Mouse (Mus musculus): ENCODE measurements at regions not wholly inside any gene's neighbourhood (a gene's known extent, or its start where the extent isn't known, plus 50 kb on each side); places are given as distances from the start of the nearest gene placed in this dataset.

DNA sequence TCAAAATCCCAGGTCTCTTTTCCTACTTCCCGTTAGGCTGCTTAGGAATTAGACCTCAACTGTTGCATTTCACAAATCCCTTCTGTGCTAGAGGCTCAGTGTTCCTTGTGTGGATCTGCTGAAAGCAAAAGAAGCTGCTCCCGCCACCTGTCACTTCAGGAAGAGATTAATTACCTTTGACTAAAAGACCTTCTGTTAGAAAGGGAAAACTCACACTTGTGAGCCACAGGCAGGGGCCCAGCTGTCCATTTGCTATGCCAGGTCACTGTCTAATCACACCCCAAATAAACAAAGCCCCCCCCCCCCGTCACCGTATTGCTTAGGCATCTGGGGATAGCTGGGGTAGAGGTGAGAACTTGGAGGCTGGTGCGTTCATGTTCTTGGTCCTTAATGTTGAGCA lies 112.9 kb upstream of the Wscd1 start:
- peak; percentile 80 for DNase-seq (ENCODE audit: low spot score)
- WGBS: 20% methylated on average over 5 of the region's 5 CpGs
- TF ChIP-seq CTCF (IDR thresholded peaks at IDR 0.05; ENCODE audit: low read depth): no peak

DNA sequence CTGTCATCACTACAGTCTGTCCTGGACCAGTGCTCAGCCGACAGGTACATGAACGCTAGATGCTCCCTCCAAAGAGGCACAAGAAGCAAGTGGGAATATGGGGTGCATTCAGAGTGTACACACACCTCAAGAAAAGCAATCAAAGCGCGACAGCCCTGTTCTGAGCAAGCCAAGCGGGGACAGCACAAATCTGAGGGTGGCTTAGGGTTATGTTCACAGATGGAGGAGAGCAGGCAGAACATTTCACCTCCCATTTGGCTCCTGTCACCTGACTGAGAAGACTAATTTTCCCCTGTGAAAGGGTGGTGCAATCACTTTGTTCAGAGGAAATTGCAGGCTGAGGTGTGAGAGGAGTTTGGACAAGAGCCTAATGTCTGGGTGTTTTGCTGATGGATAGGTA lies 106.8 kb upstream of the Wscd1 start:
- Histone ChIP-seq H3K27ac (no peak overlapping the region), H3K4me3 (ENCODE audit: low read length) (no peak overlapping the region)
- DNase-seq (ENCODE audit: low spot score): peak; percentile 4

More for the DNA sequence above, 112.9 kb upstream of the Wscd1 start:
- H3K4me2 ChIP-seq (ENCODE audit: low read depth, low read length): no peak overlapping the region
- H3K27ac ChIP-seq: no peak overlapping the region
- H3K36me3 ChIP-seq (ENCODE audit: insufficient read depth, low read length): no peaks in the 10 kb centered on the region
- no peak overlapping the region for H3K4me3 ChIP-seq (ENCODE audit: low read length)
- H3K9ac ChIP-seq (replicated peaks; ENCODE audit: low read length): no peak overlapping the region
- H3K27me3 ChIP-seq (ENCODE audit: insufficient read depth, low read length): no peaks in the 10 kb centered on the region
- peaks cover 6% of the 10 kb centered on the region for H3K4me1 ChIP-seq (ENCODE audit: insufficient read depth, low read length)
- H3K9me3 ChIP-seq (ENCODE audit: low read length): no peaks in the 10 kb centered on the region
- ATAC-seq: peak; percentile 71

DNA sequence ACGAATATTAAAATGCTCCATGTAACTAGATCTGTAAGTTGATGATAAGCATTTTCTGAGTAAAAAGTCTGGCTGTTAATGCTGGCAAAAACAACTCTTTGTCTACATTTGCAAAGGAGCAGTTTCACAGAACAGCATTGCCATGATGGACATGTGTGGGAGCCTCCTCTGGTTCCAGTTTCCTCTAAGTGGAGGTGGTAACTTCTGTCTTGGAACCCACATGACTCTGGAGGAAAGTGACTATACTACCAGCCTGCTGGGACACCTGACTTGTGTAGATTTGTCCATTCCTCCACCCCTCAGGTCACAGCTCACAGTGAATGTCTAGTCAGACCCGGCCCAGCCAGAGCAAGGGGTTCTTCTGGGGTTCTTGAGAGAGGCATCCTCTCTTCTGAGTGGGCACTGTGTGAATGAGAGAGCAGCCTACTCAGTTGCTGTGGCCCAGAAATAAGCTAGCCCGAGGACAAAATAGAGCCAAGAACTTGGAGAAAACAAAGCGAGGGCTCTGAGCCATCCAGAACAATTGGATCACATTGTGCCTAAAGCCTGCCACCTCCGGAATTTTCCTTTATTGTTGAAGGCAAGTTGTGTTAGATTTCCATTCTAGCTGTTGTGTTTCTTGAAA lies 97.9 kb upstream of the Wscd1 start:
- H3K4me3 ChIP-seq (ENCODE audit: low read length): no peak overlapping the region
- no peak overlapping the region for H3K27ac ChIP-seq

More for the DNA sequence above, 106.8 kb upstream of the Wscd1 start:
- Histone ChIP-seq H3K27me3 (ENCODE audit: insufficient read depth, low read length) (no peaks in the 10 kb centered on the region), H3K36me3 (ENCODE audit: insufficient read depth, low read length) (no peaks in the 10 kb centered on the region), H3K9ac (replicated peaks; ENCODE audit: low read length) (no peak overlapping the region), H3K4me2 (ENCODE audit: low read depth, low read length) (no peak overlapping the region), H3K4me1 (ENCODE audit: insufficient read depth, low read length) (no peaks in the 10 kb centered on the region), H3K9me3 (ENCODE audit: low read length) (no peaks in the 10 kb centered on the region)
- no peak for TF ChIP-seq CTCF (IDR thresholded peaks at IDR 0.05; ENCODE audit: low read depth)
- 72% methylated on average over 5 of the region's 5 CpGs for WGBS
- no peak for ATAC-seq

DNA sequence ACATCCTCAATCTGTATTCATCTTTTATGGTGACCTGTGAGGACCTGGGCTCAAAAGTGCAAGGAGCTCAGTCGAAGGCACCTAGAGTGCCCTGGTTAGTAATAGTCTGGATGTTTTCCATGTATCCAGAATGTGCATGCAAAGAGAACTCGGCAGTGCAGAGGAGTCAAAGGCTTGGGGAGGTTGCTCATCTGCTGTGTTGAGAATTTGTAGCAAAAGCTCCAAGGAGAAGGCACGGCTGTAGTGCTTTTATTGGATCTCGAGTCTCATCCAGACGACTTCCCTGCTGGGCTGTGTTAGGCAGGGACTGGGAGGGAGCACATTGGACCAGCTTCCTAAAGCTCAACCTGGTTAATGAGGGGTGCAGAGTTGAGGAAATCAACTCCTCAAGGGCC lies 97.3 kb upstream of the Wscd1 start:
- Histone ChIP-seq H3K27ac (no peak overlapping the region), H3K9me3 (ENCODE audit: low read length) (no peaks in the 10 kb centered on the region), H3K4me3 (ENCODE audit: low read length) (no peak overlapping the region), H3K4me2 (ENCODE audit: low read depth, low read length) (no peak overlapping the region), H3K27me3 (ENCODE audit: insufficient read depth, low read length) (no peaks in the 10 kb centered on the region), H3K4me1 (ENCODE audit: insufficient read depth, low read length) (no peaks in the 10 kb centered on the region), H3K9ac (replicated peaks; ENCODE audit: low read length) (no peak overlapping the region), H3K36me3 (ENCODE audit: insufficient read depth, low read length) (no peaks in the 10 kb centered on the region)
- ATAC-seq (no peak), DNase-seq (ENCODE audit: low spot score) (no peak)
- WGBS: 69% methylated on average over 5 of the region's 5 CpGs
- no peak for TF ChIP-seq CTCF (IDR thresholded peaks at IDR 0.05; ENCODE audit: low read depth)

More for the DNA sequence above, 97.9 kb upstream of the Wscd1 start:
- Histone ChIP-seq H3K27me3 (ENCODE audit: insufficient read depth, low read length) (no peaks in the 10 kb centered on the region), H3K4me1 (ENCODE audit: insufficient read depth, low read length) (no peaks in the 10 kb centered on the region), H3K9ac (replicated peaks; ENCODE audit: low read length) (no peak overlapping the region), H3K36me3 (ENCODE audit: insufficient read depth, low read length) (no peaks in the 10 kb centered on the region), H3K9me3 (ENCODE audit: low read length) (no peaks in the 10 kb centered on the region), H3K4me2 (ENCODE audit: low read depth, low read length) (no peak overlapping the region)
- 75% methylated on average over 5 of the region's 5 CpGs for WGBS
- DNase-seq (ENCODE audit: low spot score) (no peak), ATAC-seq (no peak)
- no peak for TF ChIP-seq CTCF (IDR thresholded peaks at IDR 0.05; ENCODE audit: low read depth)

DNA sequence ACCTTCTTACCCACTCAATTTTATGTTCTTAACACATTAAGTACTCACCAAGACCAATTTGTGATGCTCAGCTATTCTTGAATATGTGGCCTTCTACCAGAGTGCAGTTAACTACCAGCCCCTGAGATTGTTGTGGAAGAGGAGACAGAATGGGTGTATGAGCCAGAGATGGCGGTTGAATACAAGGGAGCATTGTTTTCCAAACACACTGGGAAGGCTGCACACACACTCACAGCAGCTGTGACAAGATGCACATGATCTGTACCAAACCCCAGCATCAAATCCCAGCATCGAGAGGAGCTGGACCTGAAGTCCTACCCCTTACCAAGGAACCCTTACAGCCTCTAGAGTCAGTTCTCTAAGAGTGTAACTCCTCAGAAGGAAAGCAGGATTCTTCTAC lies 91.4 kb upstream of the Wscd1 start:
- Histone ChIP-seq H3K9ac (replicated peaks; ENCODE audit: low read length) (no peak overlapping the region), H3K27me3 (ENCODE audit: insufficient read depth, low read length) (no peaks in the 10 kb centered on the region), H3K4me1 (ENCODE audit: insufficient read depth, low read length) (no peaks in the 10 kb centered on the region), H3K4me2 (ENCODE audit: low read depth, low read length) (no peak overlapping the region), H3K36me3 (ENCODE audit: insufficient read depth, low read length) (no peaks in the 10 kb centered on the region), H3K4me3 (ENCODE audit: low read length) (no peak overlapping the region), H3K9me3 (ENCODE audit: low read length) (no peaks in the 10 kb centered on the region), H3K27ac (no peak overlapping the region)
- no peak for TF ChIP-seq CTCF (IDR thresholded peaks at IDR 0.05; ENCODE audit: low read depth)
- 42% methylated on average over 2 of the region's 2 CpGs for WGBS
- ATAC-seq: no peak
- no peak for DNase-seq (ENCODE audit: low spot score)

DNA sequence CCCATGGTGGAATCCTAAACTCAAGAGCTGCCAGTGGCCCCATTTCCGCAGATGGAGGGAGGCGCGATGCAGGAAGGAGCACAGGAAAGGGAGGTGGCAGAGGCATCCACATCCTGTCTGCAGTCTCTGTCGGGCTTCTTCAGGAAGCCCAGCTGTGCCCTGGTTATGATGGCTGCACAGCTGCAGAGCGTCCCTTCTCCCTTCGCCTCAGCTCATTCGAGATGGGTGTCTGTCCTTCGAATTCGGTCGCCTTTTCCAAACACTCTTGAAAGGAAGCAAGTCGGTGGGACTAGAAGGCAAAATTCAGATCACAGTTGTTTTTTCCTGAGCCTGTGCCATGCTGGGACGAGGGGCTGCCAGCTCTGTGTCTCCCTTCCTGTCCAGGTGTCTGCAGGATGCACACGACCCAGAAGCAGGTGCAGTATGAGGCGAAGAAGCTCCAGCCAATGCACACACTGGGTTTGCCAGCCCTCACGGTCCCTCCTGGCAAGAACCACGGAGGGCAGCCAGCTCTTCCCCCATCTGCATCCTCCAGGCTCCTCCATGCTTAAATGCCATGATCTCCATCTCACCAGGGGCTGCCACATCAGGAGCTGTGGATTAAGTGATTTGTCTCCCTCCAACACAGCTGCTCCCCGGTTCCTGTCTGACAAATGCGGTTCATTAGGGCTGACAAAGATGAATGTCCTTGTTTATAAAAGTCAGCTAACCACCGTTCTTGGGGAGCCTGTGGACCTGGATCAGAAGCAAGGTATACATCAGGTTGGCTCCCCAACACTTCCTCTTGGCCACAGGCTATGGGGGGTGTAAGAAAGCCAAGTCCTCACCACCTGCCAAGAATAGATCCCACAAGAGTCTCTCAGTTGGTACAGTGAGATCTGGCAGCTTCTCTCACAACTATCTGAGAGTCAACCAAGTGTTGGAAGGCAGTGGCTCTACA lies 79.3 kb upstream of the Wscd1 start:
- ATAC-seq (peak; percentile 29; the same call in 1 of the 2 replicates), DNase-seq (ENCODE audit: low spot score) (peak; percentile 53)
- Histone ChIP-seq H3K4me3 (ENCODE audit: low read length) (no peak overlapping the region), H3K9me3 (ENCODE audit: low read length) (no peaks in the 10 kb centered on the region), H3K27me3 (ENCODE audit: insufficient read depth, low read length) (no peaks in the 10 kb centered on the region), H3K4me2 (ENCODE audit: low read depth, low read length) (no peak overlapping the region), H3K4me1 (ENCODE audit: insufficient read depth, low read length) (peaks cover 3% of the 10 kb centered on the region), H3K27ac (peak overlapping the region; percentile 29; the same call in 1 of the 2 replicates), H3K9ac (replicated peaks; ENCODE audit: low read length) (no peak overlapping the region), H3K36me3 (ENCODE audit: insufficient read depth, low read length) (no peaks in the 10 kb centered on the region)
- WGBS: 55% methylated on average over 19 of the region's 19 CpGs
- TF ChIP-seq CTCF (IDR thresholded peaks at IDR 0.05; ENCODE audit: low read depth): no peak
